Mouse (Mus musculus) G1E (cell line): Measurements from ENCODE around the gene Dkc1.

ENCODE experiments used
- CTCF ChIP-seq: IDR thresholded peaks from 2 replicates; pipeline ENCODE4 v1.5.1; 2012; ENCODE audit warnings: low read depth, low read length, inconsistent platforms, mixed read lengths
- POLR2AphosphoS5 ChIP-seq: IDR thresholded peaks from 2 replicates; pipeline ENCODE4 v1.6.1; 2012; ENCODE audit warnings: low read depth, low read length, inconsistent platforms; ENCODE audit not compliant: insufficient replicate concordance
- TAL1 ChIP-seq: conservative IDR thresholded peaks from 2 replicates; pipeline ENCODE4 v1.6.1; 2012; ENCODE audit warnings: low read depth, low read length, inconsistent platforms, mixed read lengths

- TF ChIP-seq CTCF (no peak), POLR2AphosphoS5 (no peak), TAL1 (no peak)
Observed at GRCm38 (mm10) chrX:75150304-75150703, 54.6 kb downstream of the Dkc1 start.
